Mouse (Mus musculus): Measurements from ENCODE around the gene Gm18336.
"Not testable (repeated sequence)": the region's sequence is repeated elsewhere in the genome, so short reads cannot be mapped to it uniquely, and the experiment has no call there.

Gm18336 gene

DNA sequence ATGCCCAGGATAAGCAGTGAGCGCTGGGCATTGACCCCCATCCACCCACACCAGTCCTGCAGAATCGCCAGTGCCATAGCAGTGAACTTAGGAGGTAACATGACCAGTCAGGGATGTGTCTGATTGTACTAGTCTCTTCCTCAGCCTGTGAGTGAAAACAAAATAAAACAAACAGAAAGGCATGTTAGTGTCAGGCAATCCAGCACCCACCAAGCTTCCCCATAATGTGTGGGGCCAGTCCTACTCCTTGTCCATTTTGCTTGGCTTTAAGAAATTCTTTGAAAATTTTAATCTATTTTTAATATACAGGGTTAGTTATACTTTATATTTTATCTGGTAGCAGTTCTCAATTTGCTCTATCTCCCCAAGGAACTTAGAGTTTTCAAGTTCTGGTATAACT is at the start of gene Gm18336:
Gm18336 (minus strand) TSS at position 101 of the 400 bp plus-strand sequence.
- DNase-seq = not testable (repeated sequence)

DNA sequence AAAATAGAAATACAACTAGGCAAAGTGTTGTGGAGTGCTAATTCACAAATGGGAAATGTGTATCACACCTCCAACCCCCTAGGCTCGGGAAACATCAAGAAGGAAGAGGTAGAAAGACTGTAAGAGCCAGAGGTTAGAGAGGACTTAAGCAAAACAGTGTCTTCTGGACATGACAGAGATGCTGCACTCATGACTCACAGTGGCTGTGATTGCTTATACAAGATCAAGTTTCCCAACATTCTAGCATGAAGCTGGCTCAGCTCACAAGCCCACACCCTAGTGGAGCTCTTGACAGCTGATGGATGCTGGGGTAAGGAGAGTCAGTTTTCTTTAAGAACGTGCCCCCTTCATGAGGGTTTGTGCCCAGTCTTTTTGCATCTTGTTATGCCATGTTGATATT is 42.9 kb upstream of the Gm18336 start:
- DNase-seq = no peak

- DNase-seq = no peak
These were observed 36.7 kb upstream of the Gm18336 start, which contains the start of gene Trex2 for GRCm38 (mm10) chrX:73435252-73435651. Gene Trex2 (minus strand): TSS chrX:73435344.

DNA sequence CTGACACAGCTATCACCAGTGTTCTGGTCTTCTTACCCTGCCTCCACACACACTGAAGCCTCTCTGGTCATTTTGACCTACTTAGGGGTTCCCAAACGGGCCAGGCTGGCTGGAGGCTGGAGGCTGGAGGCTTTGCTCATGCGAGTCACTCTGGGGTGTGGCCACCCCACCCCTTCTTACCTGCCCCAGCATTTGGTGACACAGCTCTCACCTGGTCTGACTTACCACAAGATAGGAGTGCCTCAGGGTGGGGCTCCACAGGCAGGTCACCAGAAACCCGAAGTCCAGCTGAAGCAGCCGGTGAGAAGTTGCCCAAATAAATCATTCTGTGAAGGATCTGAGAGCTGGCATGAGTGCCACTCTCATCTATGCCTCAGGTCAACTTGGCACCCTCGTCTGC is 34.3 kb upstream of the Gm18336 start:
- DNase-seq = no peak

DNA sequence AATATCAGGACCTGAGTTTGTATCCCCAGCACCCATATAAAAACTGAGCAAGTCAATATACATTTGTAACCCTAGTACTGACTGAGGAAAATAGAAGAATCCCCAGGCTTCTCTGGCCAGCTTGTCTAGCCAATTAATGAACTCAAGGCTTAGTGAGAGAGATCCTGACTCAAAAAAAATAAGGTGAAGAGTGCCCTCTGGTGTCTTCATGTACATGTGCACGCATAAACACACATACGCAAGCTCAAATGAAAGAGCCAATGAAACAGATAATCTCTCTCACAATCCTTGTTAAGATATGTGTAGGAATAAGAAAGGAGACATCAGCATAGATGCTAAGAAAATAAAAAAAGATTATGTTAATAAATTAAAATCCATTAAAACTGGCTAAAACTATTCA is 31.5 kb upstream of the Gm18336 start:
- no peak for DNase-seq

DNA sequence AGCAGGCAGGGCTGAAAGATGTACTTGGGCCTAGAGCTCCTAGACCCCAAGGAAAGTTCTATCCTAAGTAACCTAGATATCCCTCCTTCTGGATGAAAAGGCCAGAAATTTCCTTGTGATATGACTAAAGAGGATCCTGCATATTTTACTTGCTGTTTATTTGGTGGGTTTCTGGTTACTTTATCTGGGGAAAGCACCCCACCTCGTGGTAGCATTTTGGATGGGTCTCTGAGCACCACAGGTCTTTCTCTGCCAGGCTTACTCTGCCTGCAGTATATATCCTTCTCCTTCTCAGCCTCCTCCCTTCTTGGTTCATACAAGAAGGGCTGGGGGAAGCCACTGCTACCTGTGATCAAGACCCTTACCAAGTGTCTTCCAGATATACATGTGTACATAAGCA is 14.2 kb upstream of the Gm18336 start:
- no peak for DNase-seq

GRCm38 (mm10) chrX:73410880-73411517 is 12.5 kb upstream of the Gm18336 start, which contains the start of gene Zfp92:
Gene Zfp92 (plus strand): TSS chrX:73411096.
- no peak for DNase-seq

- no peak for DNase-seq
These were observed 3.1 kb upstream of the Gm18336 start for GRCm38 (mm10) chrX:73401616-73402015.

- no peak for DNase-seq
These were observed 2.4 kb upstream of the Gm18336 start for GRCm38 (mm10) chrX:73400951-73401350.

DNA sequence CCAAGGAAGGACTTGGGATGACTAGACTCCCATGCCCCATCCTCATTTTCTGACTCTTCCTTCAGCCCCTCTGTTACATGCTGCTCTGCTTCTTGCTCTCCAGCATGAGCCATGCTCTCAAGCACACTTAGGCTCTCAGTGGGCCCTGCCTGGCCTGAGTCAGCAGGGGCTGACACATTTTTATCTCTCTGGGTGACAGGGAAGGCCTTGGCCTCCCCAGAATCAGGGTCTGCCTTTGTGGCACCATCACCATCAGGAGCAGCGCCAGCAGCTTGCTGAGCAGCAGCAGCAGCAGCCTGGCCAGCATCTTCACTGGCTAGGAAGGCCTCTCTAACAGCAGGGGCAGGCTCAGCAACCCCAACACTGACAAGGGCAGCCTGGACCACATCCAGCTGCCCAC is 2.1 kb downstream of the Gm18336 start:
- no peak for DNase-seq

DNA sequence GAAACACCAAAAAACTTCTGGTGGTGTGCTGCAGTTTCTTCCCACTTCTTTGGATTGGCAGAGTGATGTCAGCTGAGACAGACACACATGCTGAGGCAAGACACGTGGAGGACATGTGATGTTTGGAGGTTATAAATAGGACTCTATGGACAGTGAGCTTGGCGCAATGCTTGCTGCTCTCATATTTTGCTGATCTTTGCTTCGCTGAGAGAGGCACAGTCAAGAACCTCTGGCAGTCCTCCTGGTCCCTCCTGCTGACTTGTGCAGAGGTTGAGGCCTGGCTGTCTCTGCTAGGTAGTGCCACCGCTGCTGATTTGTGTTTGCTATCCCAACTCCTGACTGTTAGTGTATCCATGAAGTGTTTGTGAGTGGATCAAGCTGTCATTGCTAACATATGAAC is 7.1 kb downstream of the Gm18336 start:
- DNase-seq = no peak

- DNase-seq = no peak
These were observed 13.6 kb downstream of the Gm18336 start for GRCm38 (mm10) chrX:73384924-73385323.

GRCm38 (mm10) chrX:73384419-73384818 is 14.1 kb downstream of the Gm18336 start:
- no peak for DNase-seq

DNA sequence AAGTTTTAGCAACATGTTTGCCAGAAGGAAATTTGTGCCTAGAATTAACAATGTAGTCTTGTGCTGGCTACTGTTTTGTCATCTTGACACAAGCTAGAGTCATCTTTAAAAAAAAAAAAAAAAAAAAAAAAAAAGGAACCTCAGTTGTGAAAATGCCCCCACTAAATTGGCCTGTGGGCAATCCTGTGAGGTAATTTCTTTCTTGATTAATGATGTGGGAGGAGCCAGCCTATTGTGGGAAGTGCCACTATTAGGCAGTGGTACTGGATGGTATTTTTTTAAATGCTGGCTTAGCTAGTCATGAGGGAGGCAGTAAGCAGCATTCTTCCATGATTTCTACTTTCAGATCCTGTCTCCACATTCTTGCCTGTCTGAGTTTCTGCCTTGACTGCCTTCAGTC is 35.2 kb downstream of the Gm18336 start:
- DNase-seq = no peak

GRCm38 (mm10) chrX:73356719-73357118 is 41.8 kb downstream of the Gm18336 start:
- DNase-seq = no peak

DNA sequence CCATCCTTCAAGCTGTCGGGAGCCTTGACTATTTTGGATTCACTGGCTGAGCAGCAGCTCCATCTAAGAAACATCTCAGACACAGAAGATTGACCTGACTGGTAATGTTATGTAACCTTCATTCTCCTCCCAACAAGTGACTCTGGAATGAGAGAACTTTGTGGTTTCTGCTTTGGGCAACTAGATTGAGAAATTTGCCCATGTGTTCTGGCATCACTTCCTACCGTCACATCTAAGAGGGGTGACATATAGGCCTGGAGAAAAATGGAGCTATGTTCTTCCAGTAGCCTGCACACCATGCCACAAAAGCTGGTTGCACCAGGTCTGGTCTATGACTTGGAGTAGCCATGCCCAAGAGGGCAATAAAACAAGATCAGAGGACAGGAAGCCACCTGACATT is 42.4 kb downstream of the Gm18336 start:
- no peak for DNase-seq

Measured in cerebellum, postnatal 36 days (tissue).